Mouse (Mus musculus) bone marrow, adult 2 months (tissue): ENCODE data around the gene Tas2r114.

ENCODE experiments used
- CTCF ChIP-seq: fragments of 200-500 bp; IDR thresholded peaks from 2 replicates; pipeline ENCODE4 v1.5.1; 2011; ENCODE audit warnings: low read length, control low read depth; ENCODE audit not compliant: control insufficient read depth, insufficient read depth
- POLR2A ChIP-seq: fragments of 200-500 bp; IDR thresholded peaks from 2 replicates; pipeline ENCODE4 v1.6.1; 2011; ENCODE audit warnings: low read depth, mild to moderate bottlenecking, control low read depth, low read length, borderline replicate concordance; ENCODE audit not compliant: control insufficient read depth

DNA sequence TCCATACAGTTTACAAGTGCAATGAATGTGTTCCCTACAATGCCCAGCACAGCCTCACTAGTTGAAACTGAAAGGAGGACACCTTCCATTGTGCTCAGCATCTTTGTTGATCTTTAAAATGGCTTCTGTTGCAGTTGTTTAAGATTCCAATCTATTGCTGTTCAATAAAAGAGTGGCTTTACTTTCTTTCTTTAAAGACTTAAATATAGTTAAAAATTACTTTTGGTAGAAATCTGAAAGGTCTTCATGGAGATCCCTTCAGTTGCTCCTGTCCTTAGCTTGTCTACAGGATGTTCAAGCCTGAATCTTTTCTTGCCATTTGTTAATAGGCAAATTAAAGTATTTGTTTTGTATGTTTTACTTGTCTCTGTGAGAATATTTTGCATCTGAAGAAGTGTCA lies at the start of gene Tas2r114:
- no peak for TF ChIP-seq POLR2A
- no peak for TF ChIP-seq CTCF
